Mouse (Mus musculus) kidney, adult 11 months (tissue): ENCODE data around the gene Tmem132c.
"Not testable (repeated sequence)": the region's sequence is repeated elsewhere in the genome, so short reads cannot be mapped to it uniquely, and the experiment has no call there.

Experiments
- DNase-seq: peaks from one replicate; pipeline ENCODE4 v3.0.0; 2022

Gene Tmem132c

DNA sequence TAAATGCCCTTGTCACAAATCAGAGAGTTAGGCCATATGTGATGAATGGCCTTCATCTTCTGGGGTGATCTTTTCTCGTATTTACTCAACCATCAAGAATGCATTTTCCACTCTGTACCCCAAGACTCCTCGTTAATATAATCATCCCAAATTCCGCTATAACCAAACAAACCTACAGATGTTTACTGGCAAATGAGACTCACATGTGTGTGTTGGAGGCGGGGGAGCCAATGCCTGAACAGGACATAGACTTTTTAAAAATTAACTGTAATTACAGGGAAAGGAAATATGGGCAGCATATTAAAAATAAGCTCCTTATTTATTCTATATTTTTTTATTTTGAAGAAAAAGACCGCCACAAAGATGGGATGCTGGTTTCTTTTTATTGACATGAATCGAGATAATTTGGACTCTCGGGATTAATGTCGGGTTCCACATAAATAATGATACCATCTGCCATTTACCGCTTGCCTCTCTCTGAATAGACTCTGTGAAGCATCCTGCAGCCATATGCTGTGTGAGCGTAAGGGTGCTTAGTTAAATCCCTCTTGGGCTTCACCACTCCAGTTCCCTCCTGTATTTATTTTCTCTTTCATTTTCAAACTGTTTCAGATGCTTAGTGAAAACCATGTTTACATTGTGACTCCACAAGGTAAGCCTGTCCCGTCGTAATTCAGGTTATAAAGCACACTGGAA is 105.6 kb downstream of the Tmem132c start:
- DNase-seq = no peak

DNA sequence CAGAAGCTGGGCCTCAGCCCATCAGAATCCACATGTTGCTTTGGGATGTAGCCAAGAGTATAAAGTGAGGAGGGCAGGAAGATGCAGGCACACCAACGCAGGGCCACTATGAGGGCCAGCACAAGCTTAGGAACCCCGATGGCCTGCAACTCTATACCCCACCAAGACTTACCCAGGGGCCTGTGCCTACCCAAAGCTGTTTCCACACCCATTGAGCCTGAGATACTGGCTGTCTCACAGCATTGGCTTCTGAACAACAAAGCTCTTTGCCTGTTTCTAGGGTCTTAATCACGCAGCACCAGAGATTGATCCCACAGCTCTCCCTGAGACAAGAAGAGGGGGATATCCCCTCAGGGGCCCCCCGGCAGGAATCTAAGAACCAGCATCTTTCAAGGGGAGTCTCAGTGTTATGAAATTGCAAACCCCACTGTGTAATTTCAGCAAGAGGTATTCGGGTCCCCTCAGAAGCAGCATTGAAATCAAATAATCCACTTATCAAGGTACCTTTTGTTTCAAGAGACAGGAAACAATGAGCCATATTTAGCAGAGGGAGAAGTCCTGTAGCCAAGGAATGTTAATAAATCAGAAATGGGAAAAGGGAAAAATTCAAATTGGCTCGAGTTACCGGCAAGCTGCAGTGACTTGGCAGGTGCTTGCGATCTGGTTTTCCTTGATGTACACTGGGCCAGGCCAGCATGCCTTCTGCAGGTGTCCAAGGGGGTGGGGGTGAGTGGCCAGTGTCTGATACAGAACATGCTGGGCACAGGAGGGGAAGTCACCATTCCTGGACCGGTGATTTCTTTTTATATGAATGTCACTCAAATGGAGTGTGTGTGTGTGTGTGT is 107.8 kb downstream of the Tmem132c start:
- DNase-seq = no peak

GRCm38 (mm10) chr5:127353002-127353401 is 111.4 kb downstream of the Tmem132c start:
- DNase-seq = no peak

- DNase-seq = no peak
Measured at GRCm38 (mm10) chr5:127355836-127356235, 114.2 kb downstream of the Tmem132c start.

DNA sequence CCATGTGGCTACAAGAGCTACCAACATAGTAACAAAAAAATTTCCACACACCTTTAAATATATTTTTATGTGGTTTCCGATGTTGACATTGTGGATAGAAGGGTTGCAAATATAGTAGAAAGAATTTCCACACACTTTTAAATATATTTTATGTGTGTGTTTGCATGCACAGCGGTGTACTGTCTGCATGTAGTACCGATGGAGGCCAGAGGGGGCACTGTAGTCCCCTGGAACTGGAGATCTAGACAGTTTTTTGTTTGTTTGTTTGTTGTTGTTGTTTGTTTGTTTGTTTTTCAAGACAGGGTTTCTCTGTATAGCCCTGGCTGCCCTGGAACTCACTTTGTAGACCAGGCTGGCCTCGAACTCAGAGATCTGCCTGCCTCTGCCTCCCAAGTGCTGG is 116.3 kb downstream of the Tmem132c start:
- not testable (repeated sequence) for DNase-seq

GRCm38 (mm10) chr5:127361145-127361544 is 119.5 kb downstream of the Tmem132c start:
- no peak for DNase-seq

GRCm38 (mm10) chr5:127365061-127365460 is 123.5 kb downstream of the Tmem132c start:
- no peak for DNase-seq

DNA sequence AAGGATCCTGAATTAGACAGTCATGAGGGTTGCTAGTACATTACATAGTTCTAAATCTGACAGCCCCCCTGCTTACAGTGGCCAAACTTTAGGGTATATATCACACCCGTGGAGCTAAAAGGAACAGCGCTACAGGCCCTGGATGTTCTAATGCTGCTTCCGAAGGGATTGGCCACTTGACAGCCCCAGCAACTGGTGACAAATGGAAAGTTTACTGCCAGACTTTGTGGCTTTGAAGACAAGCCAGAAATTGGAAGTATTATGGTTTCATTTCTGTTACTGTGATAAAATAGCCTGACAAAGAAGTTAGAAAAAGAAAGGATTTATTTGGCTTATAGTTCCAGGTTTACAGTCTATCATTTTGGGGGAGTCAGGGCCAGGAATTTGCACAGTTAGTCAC is 126.6 kb downstream of the Tmem132c start:
- DNase-seq = no peak

GRCm38 (mm10) chr5:127369812-127370211 is 128.2 kb downstream of the Tmem132c start:
- DNase-seq = no peak

GRCm38 (mm10) chr5:127370503-127370902 is 128.9 kb downstream of the Tmem132c start:
- no peak for DNase-seq

GRCm38 (mm10) chr5:127374251-127374650 is 132.6 kb downstream of the Tmem132c start:
- no peak for DNase-seq

GRCm38 (mm10) chr5:127375654-127376053 is 134.0 kb downstream of the Tmem132c start:
- no peak for DNase-seq

DNA sequence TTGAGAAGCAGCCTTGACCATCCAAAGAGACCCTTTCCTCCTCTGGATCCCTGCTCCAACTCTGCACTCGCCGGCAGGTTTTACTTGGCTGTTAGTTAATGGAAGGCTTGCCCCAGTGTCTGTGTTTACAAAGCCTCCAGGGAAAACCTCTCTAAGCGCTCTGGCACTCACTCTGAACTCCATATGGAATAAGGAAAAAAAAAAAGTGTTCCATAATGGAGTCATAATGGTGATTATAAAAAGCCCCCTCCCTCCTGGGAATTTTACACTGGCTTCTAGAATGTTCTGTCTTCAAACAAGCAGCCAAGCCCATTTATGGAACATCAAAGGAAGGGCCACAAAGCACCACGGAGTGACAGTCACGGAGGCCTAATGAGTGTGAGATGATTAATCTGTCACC is 136.9 kb downstream of the Tmem132c start:
- no peak for DNase-seq

DNA sequence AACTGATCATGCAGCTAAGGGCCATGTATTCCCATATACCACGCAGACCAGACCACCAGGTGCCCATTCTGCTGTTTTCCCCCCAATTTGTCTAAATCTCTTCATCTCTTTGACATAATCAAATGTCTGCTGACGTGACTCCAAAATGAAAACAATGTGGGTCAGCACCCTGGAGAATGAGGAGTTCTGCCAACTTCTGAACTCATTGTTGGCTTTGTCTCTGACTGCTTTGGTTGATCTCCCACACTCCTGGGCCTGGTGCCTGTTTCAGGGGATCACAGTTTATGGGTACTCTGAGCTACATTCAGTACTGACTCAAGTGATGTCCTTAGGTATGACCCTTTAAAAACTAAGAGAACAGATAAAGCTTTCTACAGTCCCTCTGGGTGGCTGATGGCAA is 137.7 kb downstream of the Tmem132c start:
- DNase-seq = no peak

DNA sequence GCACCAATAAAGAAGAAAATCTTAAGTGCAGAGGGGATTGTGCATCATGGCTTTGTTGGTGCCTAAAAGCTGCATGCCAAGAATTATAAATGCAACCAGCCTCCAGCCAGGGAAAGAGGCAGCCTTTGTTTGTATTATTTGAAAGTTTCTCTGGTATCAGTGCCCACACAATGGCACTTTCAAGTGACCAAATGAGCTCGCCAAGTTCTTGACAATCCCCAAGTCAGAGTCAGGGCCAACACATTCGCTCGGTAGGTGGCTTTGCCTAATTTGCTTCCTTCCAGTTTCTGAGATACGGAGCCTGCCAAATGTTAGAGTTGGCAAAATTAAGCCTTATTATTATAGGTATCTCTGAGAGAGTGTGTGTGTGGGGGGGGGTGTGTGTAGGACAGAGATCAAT is 139.6 kb downstream of the Tmem132c start:
- DNase-seq = no peak

- DNase-seq = no peak
Measured at GRCm38 (mm10) chr5:127382571-127382970, 141.0 kb downstream of the Tmem132c start.

DNA sequence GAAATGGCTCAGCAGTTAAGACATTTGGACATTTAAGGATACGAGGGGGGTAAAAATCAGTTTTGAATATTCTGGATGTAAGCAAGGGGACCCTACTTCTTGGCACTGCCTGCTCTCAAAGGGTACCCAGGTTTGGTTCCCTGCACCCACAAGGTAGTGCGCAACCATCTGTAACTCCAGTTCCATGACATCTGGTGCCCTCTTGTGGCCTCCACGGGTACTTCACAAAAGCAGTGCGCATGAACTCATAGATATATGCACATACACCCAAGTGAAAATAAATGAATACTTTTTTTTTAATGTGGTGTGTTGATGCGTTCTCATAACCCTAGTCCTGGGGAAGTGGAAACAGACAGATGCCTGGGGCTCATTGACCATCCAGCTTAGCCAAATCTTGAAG is 149.6 kb downstream of the Tmem132c start:
- no peak for DNase-seq

- no peak for DNase-seq
Measured at GRCm38 (mm10) chr5:127396889-127397288, 155.3 kb downstream of the Tmem132c start.

GRCm38 (mm10) chr5:127398010-127398409 is 156.4 kb downstream of the Tmem132c start:
- no peak for DNase-seq

DNA sequence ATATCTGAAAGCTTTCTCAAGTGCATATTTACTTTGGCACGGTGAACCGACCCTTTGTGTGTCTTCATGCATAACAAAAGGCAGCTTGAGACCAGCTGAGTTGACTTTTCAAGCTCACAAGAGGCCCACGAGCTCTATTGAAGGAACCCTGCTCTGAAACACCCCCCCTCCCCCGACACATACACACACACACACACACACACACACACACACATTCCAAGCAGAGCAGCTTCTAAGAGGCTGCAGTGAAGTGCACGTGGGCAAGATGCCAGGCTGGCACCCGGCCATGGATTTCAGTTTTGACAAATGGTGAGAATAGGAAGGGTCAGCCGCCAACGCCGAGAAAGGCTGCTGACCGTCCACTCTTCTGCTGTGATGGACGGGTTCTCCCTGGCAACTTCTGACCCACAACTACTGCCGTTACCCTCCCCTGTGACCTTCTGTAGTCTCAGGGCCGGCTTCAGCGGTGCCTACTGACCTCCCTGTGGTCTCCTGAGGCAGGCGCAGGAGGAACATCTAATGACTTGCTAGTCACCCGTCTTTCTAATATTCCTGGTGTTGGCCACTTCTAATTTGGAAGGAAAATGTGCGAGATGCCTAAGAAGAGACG is 163.9 kb downstream of the Tmem132c start:
- DNase-seq = peak; percentile 17

DNA sequence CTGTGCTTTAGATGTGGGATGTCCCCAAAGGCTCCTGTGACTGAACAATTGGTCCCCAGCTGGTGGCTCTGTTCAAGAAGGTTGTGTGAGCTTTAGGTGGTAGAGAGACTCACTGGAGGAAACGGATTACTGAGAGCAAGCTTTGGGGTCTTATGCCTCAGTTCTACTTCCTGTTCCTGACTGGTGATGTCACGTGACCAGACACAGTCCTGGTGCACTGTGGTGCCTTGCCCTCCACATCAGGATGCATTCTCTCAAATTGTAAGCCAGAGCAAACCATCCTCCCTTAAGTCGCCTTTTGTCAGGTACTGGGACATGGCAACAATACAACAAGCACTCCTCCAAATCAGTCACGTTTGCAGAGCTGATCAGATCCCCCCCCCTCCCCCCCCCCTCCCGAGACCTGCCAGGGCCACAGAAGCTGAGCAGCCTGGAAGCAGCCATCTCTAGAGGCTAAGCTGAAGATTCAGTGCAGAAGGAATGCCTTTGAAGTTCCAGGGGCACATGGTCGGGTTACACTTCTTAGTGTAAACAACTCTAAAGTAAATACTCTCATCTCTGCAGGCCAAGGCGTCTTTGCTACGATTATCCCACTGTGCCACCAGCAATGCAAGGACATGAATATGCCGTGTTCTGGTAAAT is 164.5 kb downstream of the Tmem132c start:
- DNase-seq = no peak

DNA sequence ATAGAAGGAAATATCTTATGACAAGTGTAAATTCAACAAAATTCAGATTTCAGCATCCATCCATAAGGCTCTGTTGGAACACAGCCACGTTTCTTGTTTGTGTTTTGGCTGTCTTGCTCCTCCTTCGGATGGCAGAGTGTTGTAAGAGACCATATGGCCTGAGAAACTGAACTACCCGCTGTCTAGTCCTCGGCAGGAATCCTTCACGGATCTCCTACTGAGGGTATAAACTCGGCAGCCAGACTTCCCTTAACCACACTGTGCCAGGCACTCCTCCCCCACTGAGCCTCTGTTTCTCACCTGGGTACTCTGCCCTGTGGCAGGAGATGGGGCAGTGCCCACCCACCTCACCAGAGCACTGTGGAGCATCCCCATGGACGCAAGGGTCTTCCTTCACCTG is 174.9 kb downstream of the Tmem132c start:
- no peak for DNase-seq

DNA sequence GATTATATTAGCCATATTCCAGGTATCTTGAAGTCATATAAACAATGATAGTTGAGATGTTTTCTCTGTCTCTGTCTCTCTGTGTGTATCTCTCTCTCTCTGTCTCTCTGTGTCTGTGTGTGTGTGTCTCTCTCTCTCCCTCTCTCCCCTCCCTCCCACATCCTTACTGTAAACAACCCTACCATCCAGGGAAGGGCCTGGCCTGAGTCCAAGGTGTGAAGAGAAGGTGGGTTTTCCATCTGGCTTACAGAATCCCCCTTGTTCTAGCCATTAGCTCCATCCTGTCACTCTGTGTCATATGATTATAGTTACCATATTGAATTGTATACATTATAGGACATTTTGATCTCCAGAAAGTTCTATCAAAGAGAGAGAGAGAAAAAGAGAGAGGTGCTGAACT is 182.3 kb downstream of the Tmem132c start:
- no peak for DNase-seq
